Mouse (Mus musculus) lung, adult 2 months (tissue): Measurements from ENCODE around the gene Sun1.

Experiments used
- CTCF ChIP-seq: fragments of 200-500 bp; IDR thresholded peaks from 2 replicates; pipeline ENCODE4 v1.5.1; 2011; ENCODE audit warnings: mild to moderate bottlenecking, low read length, control low read depth; ENCODE audit not compliant: insufficient read depth
- POLR2A ChIP-seq: fragments of 200-500 bp; IDR thresholded peaks from 2 replicates; pipeline ENCODE4 v1.6.1; 2011; ENCODE audit warnings: low read depth, mild to moderate bottlenecking, control low read depth, low read length, borderline replicate concordance; ENCODE audit errors: extremely low read depth

DNA sequence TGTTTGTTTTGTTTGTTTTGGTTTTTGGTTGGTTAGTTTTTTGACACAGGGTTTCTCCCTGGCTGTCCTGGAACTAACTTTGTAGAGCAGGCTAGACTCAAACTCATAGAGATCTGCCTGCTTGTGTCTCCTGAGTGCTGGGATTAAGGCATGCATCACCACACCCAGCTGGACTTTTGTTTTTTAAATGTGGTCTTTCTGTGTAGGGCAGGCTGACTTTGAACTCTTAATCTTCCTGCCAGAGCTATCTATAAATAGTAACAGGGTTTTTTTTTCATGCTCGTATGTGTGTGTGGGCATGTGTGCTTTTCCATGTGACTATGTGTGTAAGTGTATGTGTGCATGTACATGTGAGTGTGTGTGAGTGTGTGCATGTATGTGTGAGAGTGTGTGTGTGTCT is 32.9 kb upstream of the Sun1 start:
- no peak for TF ChIP-seq CTCF
- TF ChIP-seq POLR2A: no peak
